Mouse (Mus musculus) lung, adult 2 months (tissue): ENCODE measurements around the gene Slc16a11.

ENCODE experiments used
- CTCF ChIP-seq: fragments of 200-500 bp; IDR thresholded peaks from 2 replicates; pipeline ENCODE4 v1.5.1; 2011; ENCODE audit warnings: mild to moderate bottlenecking, low read length, control low read depth; ENCODE audit not compliant: insufficient read depth
- POLR2A ChIP-seq: fragments of 200-500 bp; IDR thresholded peaks from 2 replicates; pipeline ENCODE4 v1.6.1; 2011; ENCODE audit warnings: low read depth, mild to moderate bottlenecking, control low read depth, low read length, borderline replicate concordance; ENCODE audit errors: extremely low read depth

DNA sequence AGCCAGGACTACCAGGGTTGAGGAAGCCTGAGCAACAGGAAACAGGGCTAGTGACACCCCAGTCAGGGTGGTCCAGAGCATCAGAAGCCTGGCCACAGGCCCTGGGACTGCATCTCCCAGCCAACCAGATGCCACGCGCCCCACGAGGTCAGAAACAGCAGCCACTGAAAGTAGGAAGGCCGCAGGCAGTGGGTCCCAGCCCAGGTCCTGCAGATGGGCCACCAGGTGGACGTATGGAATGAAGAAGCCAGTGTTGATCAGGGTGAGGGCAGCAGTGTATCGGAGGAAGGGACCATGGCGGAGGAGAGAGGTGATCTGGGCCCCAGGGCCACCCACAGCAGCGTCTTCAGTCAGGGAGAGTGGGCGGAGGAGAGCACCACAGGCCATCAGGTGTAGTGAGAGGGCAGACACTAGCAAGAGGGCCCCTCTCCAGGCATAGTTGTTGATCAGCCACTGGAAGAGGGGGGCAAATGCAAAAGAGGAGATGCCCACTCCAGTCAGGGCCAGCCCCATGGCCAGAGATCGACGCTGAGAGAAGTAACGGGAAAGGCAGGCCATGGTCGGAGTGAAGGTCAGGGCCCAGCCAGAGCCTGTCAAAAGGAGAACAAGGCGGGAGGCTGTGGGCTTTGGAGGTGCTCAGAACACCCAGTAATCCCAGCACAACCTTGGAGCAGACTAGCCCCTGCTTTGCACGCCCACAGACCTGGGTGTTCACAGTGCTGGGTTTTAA is 6.4 kb downstream of the Slc16a11 start:
- TF ChIP-seq CTCF (no peak), POLR2A (no peak)
